Mouse (Mus musculus) midbrain, postnatal 0 days (tissue): ENCODE data around the gene Slc2a1. TPM values are rescaled to one million over a fixed set of nuclear protein-coding genes. Genes with fewer than 3 reads are reported as not detected.
A peak's percentile ranks its signal among the peaks of the same experiment; 100 is the strongest.

Source experiments
- ATAC-seq: fragments of 200-750 bp; cut with Nextera tagmentation; 2 replicates; pipeline ENCODE4 v1.8.0; 2017; ENCODE audit warnings: moderate number of reproducible peaks, mild to moderate bottlenecking, moderate TSS enrichment, moderate library complexity; ENCODE audit not compliant: low FRiP score
- DNase-seq: peaks from one replicate; pipeline ENCODE4 v3.0.0-alpha.2; 2015; ENCODE audit warnings: low spot score
- H3K27ac ChIP-seq: fragments of 300-500 bp; sonication (generic); 2 replicates; pipeline ENCODE4 v1.5.1; 2014; ENCODE audit warnings: low read depth, mild to moderate bottlenecking, low read length, mixed read lengths
- H3K27me3 ChIP-seq: fragments of 300-500 bp; sonication (generic); 2 replicates; pipeline ENCODE4 v1.6.1; 2014; ENCODE audit warnings: low read length, control low read depth, mixed read lengths; ENCODE audit not compliant: insufficient read depth
- H3K36me3 ChIP-seq: fragments of 300-500 bp; sonication (generic); 2 replicates; pipeline ENCODE4 v1.6.1; 2014; ENCODE audit warnings: low read length, control low read depth, mixed read lengths; ENCODE audit not compliant: insufficient read depth
- H3K4me1 ChIP-seq: fragments of 300-500 bp; sonication (generic); 2 replicates; pipeline ENCODE4 v1.6.1; 2014; ENCODE audit warnings: mild to moderate bottlenecking, control low read depth, antibody characterized with exemption, low read length, mixed read lengths; ENCODE audit not compliant: insufficient read depth
- H3K4me2 ChIP-seq: fragments of 300-500 bp; sonication (generic); 2 replicates; pipeline ENCODE4 v1.6.1; 2014; ENCODE audit warnings: low read depth, mild to moderate bottlenecking, low read length, mixed read lengths; ENCODE audit not compliant: poor library complexity, severe bottlenecking
- H3K4me3 ChIP-seq: fragments of 300-500 bp; sonication (generic); 2 replicates; pipeline ENCODE4 v1.5.1; 2014; ENCODE audit warnings: low read depth, mild to moderate bottlenecking, low read length, moderate library complexity
- H3K9ac ChIP-seq: fragments of 300-500 bp; sonication (generic); replicated peaks from 2 replicates; pipeline ENCODE4 v1.6.1; 2014; ENCODE audit warnings: mild to moderate bottlenecking, low read length, moderate library complexity, mixed read lengths; ENCODE audit not compliant: poor library complexity, severe bottlenecking
- H3K9me3 ChIP-seq: fragments of 300-500 bp; sonication (generic); 2 replicates; pipeline ENCODE4 v1.6.1; 2016; ENCODE audit warnings: low read length, control low read depth
- CTCF ChIP-seq: IDR thresholded peaks from 2 replicates; pipeline ENCODE4 v1.5.1; 2016; ENCODE audit warnings: antibody characterized with exemption, mild to moderate bottlenecking
- WGBS: fragments of 180-500 bp; shearing (Covaris S2); extraction: QIAGEN DNeasy Blood & Tissue Kit; methylation state at CpG from one replicate; pipeline ENCODE4 v1.1.7; 2014; 5-methylcytosine and 5-hydroxymethylcytosine counted together
- polyA plus RNA-seq: library from polyadenylated mRNA; unstranded; fragments of >200 nt; fragmentation: Nextera tagmentation; extraction: Ambion mirVana; gene quantifications from 2 replicates; pipeline ENCODE4 v1.2.1, GENCODE M21; 2015
- total RNA-seq: library from RNA; depleted of rRNA; stranded (reverse); fragments of >200 nt; gene quantifications from 2 replicates; pipeline ENCODE4 v1.2.3, GENCODE M21; 2014

Slc2a1 gene
- total and polyA plus RNA-seq, 2 experiments from 2014 or later, result 43.1 to 104 TPM

- Histone ChIP-seq H3K27ac (no peak overlapping the region), H3K9me3 (no peaks in the 10 kb centered on the region), H3K36me3 (no peaks in the 10 kb centered on the region), H3K27me3 (no peaks in the 10 kb centered on the region), H3K9ac (no peak overlapping the region), H3K4me2 (peak overlapping the region; percentile 15; the same call in 1 of the 2 replicates), H3K4me3 (peak overlapping the region; percentile 70; the same call in 1 of the 2 replicates), H3K4me1 (no peaks in the 10 kb centered on the region)
- ATAC-seq (no peak), DNase-seq (no peak)
- TF ChIP-seq CTCF, result no peak
- 21% methylated on average over 5 of the region's 5 CpGs for WGBS
These were observed 2.0 kb downstream of the Slc2a1 start for GRCm38 (mm10) chr4:119110512-119110911.

GRCm38 (mm10) chr4:119111410-119111809, 2.9 kb downstream of the Slc2a1 start:
- H3K9ac ChIP-seq, result no peak overlapping the region
- H3K9me3 ChIP-seq, result no peaks in the 10 kb centered on the region
- H3K27me3 ChIP-seq, result no peaks in the 10 kb centered on the region
- WGBS, result 67% methylated on average over 5 of the region's 5 CpGs
- H3K27ac ChIP-seq, result no peak overlapping the region
- no peaks in the 10 kb centered on the region for H3K36me3 ChIP-seq
- no peak for TF ChIP-seq CTCF
- H3K4me2 ChIP-seq, result 0 out of 2 replicates have a peak overlapping the region, but pooled peaks have one; percentile 6
- no peaks in the 10 kb centered on the region for H3K4me1 ChIP-seq
- ATAC-seq (no peak), DNase-seq (no peak)
- peak overlapping the region; percentile 70; the same call in 1 of the 2 replicates for H3K4me3 ChIP-seq

- DNase-seq (peak; percentile 28), ATAC-seq (no peak)
- Histone ChIP-seq H3K4me2 (peak overlapping the region; percentile 12; the same call in 1 of the 2 replicates), H3K27ac (no peak overlapping the region), H3K36me3 (no peaks in the 10 kb centered on the region), H3K9ac (no peak overlapping the region), H3K9me3 (no peaks in the 10 kb centered on the region), H3K4me1 (no peaks in the 10 kb centered on the region), H3K27me3 (no peaks in the 10 kb centered on the region), H3K4me3 (peak overlapping the region; percentile 10; the same call in 1 of the 2 replicates)
- WGBS, result 31% methylated on average over 2 of the region's 2 CpGs
- no peak for TF ChIP-seq CTCF
These were observed 3.9 kb downstream of the Slc2a1 start for GRCm38 (mm10) chr4:119112256-119112885.

GRCm38 (mm10) chr4:119115611-119116070, 7.1 kb downstream of the Slc2a1 start:
- no peak overlapping the region for H3K4me2 ChIP-seq
- TF ChIP-seq CTCF, result no peak
- no peaks in the 10 kb centered on the region for H3K36me3 ChIP-seq
- 50% methylated on average over 6 of the region's 6 CpGs for WGBS
- H3K4me3 ChIP-seq, result no peak overlapping the region
- no peaks in the 10 kb centered on the region for H3K4me1 ChIP-seq
- no peak overlapping the region for H3K9ac ChIP-seq
- no peaks in the 10 kb centered on the region for H3K27me3 ChIP-seq
- H3K27ac ChIP-seq, result no peak overlapping the region
- no peak for ATAC-seq
- H3K9me3 ChIP-seq, result no peaks in the 10 kb centered on the region
- DNase-seq, result no peak

- Histone ChIP-seq H3K36me3 (no peaks in the 10 kb centered on the region), H3K9me3 (no peaks in the 10 kb centered on the region), H3K4me2 (no peak overlapping the region), H3K27me3 (no peaks in the 10 kb centered on the region), H3K4me1 (no peaks in the 10 kb centered on the region), H3K27ac (no peak overlapping the region), H3K9ac (no peak overlapping the region), H3K4me3 (no peak overlapping the region)
- TF ChIP-seq CTCF, result no peak
- ATAC-seq, result no peak
- DNase-seq, result no peak
- 77% methylated on average over 1 of the region's 1 CpGs for WGBS
These were observed 7.8 kb downstream of the Slc2a1 start for GRCm38 (mm10) chr4:119116336-119116735.

GRCm38 (mm10) chr4:119117571-119117970, 9.1 kb downstream of the Slc2a1 start:
- Histone ChIP-seq H3K9ac (no peak overlapping the region), H3K9me3 (no peaks in the 10 kb centered on the region), H3K4me1 (no peaks in the 10 kb centered on the region), H3K36me3 (no peaks in the 10 kb centered on the region), H3K4me3 (no peak overlapping the region), H3K27ac (no peak overlapping the region), H3K4me2 (no peak overlapping the region), H3K27me3 (no peaks in the 10 kb centered on the region)
- TF ChIP-seq CTCF, result no peak
- no peak for ATAC-seq
- no peak for DNase-seq
- 73% methylated on average over 5 of the region's 5 CpGs for WGBS
